Mouse (Mus musculus): ENCODE measurements around the gene Trrap.

- TF ChIP-seq GATA1 (IDR thresholded peaks at IDR 0.05; ENCODE audit: borderline replicate concordance, low read length): no peak
- no peak for TF ChIP-seq FLI1 (IDR thresholded peaks at IDR 0.05; ENCODE audit: low read length)
Measured at GRCm38 (mm10) chr5:144885968-144886650, 118.6 kb downstream of the Trrap start.

All from megakaryocyte, embryonic 14.5 days (primary cell).